Mouse (Mus musculus) mature B cell (primary cell): ENCODE results near the gene Mbd6.

Experiments
- in situ Hi-C: fragments of 300-500 bp; cut with MboI; formaldehyde crosslinking; loops from 2 replicates; pipeline ENCODE4 v1.14.3; 2019

Mbd6 gene

DNA sequence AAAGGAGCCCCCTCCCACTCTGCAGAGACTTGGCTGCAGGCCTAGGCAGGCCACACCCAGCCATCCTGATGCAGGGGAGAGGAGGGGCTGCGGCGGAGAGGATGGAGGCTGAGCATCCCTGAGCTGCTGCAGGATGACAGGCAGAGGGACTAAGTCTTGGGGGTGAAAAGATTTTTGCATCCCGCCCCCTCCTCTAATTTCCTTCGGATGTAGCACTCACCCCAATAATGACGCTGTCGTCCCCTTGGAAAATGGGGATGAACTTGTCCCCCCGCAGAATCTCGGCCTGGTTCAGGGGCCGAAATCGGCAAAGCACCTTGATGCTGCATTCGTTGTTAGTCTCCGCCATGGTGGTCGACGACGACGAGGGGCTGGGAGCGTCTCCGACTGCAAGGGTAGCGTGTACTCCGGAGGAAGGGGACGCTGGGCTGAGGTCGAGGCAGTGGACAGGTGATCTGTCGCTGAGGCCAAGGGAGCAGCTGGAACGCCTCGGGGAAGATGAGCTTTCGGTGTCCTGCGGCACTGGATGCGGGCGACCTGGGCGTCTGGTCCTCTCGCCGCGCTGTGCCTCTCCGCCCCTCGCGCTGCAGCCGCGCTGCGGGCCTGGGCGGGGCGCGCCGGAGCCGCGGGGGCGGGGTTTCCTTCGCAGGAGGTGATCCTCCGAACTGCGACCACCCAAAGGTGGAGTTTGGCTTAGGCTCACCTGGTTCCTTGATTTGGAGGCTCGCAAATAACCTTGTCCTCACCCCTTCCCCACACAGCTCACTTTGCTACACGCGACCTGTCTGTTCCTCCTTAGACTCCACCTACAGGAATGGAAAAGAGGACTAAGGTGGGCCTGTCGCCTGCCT lies 26.0 kb downstream of the Mbd6 start, which contains the start of gene Kif5a:
Kif5a (minus strand) TSS at position 801 of the 851 bp plus-strand sequence.
- in situ Hi-C loops = no loop called here

DNA sequence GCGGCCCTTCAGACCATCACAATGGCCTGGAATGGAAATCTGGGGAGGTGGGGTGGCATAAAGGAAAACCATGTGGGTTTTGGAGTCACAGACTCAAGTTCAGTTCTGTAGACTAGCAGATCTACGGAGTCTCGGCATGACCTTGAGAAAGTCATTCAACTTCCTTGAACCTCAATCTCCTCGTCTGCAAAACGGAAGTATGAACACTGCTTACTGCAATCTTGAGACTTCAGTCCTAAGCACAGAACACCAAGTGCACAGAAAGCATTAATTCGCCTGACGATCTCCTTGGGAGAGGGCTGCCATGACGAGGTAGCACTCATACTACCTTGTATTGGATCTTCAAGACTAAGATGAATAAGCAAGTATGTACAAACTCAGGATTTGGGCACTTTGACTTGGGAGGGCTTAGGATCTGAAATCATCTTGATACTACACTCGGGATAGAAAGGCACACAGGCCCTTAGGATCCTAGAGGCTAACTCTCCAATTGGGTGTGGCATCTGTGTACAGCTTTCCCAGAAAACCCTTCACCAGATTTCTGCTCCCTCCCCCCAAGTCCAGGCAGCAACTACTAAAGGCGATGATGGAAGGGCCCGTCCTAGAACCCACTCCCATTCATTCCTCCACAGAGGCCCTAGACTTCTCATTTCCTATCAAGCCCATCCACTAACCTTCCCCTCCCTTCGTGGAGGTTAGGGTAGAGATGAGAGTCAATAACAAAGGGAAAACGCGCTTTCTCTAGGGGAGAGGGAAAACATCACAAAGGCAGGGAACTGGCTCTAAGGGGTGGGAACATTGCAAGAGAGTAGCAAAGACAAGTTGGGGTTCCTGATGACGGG lies 26.9 kb downstream of the Mbd6 start:
- in situ Hi-C loops = no loop called here

DNA sequence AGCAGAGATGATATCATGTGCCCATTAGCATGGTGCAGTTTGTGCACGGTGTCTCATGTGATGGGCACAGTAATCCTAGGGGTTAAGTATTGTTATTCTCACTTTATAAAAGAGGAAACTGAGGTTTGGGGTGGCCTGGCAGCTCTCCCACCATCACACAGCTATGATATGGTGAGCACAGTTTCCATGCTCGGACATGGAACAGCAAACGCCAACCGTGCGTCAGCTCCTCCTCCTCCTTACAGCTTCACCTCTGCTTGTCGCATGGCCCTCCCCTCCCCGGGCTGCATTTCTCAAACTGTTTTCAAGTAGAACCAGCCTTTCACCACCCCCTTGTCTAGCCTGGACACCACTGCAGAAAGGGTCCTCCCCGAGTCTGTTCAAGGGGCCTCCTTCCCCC lies 30.3 kb downstream of the Mbd6 start:
- in situ Hi-C loops = no loop called here

DNA sequence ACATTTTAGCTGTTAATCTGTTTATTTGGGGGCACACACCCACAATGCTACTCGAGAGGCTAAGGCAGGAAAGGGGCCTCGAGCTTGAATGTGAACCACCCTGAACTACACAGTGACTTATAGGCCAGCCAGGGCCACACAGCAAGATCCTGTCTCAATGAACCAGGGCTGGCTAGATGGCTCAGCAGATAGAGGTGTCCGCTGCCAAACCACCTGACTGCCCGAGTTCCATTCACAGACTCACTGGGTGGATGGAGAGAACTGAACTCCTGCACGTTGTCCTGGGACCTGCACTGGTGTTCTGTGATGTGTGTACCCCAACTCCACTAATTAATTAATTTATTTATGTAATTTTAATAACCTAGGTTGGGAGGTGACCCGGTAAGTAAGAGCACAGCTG lies 31.0 kb downstream of the Mbd6 start:
- in situ Hi-C loops = no loop called here

DNA sequence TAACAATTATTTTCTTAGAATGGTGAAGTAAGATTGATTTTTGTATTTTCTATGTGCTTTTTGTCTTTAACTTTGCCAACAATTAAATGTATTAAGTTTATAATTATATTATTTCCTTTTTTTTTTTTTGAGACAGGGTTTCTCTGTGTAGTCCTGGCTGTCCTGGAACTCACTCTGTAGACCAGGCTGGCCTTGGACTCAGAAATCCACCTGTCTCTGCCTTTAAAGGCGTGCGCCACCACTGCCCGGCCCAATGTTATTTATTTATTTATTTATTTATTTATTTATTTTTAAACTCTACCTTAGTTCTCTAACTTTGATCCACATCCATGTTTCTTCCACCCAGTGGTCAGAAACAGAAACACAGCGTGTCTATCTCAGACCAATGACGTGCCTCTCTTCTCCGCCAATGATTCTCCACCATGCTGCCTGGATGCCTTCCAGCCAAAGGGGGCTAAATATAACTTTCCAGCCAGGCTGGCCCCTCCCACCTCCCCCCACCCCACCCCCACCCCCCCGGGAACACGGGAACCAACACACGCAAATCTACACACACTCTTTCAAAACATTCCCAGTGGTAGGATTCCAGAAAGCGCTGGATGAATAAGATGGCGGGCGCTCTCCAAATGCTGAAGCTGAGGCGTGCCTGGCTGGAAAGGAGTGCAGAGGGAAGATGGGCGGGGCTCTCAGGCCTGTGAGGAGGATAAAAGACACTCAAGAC lies 33.0 kb downstream of the Mbd6 start:
- in situ Hi-C loops = no loop called here

DNA sequence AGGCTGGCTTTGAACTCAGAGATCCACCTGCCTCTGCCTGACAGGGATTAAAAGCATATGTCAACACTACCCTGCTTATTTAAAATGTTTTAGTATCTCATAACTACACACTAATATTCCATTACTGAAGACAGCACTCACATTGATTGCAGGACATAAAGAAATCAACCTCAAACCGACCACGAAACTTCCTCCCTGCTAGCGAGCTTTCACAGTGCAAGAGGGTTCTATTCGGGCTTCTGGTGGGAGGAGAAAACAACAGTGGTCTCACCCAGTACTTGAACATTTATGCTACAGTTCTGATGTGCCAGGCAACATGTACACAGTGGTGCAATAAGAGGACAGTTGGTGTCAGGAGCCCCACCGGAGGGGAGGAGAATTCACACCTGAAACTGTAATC lies 38.0 kb downstream of the Mbd6 start:
- in situ Hi-C loops = no loop called here

DNA sequence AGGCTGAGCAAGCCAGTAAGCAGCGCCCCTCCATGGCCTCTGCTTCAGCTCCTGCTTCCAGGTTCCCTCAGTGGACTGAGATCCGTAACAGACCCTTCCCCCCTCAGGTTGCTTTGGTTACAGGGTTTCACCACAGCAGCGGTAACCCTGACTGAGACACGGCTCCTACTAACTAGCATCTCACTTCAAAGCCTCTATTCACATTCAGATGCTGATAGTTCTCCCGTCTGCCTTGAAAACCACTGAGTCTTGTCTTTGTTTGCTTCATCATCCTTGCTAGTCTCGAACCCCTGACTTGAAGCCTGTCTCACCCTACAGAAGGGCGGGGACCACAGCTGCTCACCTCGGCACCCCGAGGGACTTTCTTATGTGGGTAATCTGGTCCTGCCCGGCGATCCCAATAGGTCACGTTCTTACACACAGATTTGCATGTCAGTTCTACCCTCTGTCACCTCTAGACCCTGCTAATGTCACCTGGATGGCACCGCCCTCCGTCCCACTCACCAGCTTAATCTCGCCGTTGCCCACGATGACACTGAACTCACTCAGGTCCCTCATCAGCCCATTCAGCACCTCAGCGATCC lies 50.5 kb downstream of the Mbd6 start:
- in situ Hi-C loops = no loop called here

DNA sequence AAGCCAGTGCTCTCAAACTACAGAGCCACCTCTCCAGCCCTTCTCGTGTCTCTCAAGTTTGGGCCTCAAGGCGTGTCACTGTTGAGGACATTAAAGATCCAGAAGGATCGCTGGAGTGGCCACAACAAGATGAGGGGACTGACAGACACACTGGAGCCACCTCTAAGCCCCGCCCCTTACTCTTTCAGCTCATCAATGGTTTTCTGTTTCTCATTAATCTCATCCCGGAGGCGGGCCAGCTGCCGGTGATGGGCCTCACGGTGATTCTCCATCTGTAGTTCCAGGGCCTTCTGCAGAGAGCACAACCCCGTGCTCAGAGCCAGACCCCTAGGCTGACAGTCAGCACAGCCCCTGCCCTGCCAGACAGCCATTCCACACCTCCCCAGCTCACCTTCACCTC lies 52.3 kb downstream of the Mbd6 start:
- in situ Hi-C loops = no loop called here

DNA sequence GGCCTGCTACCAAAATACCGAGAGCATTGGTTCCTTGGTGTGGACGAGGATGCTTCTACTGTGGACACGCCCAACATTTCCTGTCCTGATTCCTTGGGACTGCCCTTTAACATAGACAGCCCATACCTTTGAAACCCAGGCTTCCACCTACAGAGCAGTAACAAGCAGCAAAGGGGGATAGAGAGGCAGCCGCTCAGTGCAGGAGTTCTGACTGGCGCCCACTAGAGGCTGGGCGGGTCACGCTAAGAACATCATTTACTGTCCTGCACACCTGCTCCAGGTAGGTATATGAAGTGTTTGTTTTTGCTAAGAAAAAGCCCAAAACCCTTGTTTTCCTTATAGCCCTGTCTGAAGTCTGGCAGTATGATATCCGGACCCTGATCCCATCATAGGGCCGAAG lies 55.7 kb downstream of the Mbd6 start:
- in situ Hi-C loops = no loop called here
